Mouse (Mus musculus): Measurements from ENCODE around the gene Ahcyl2. TPM values are rescaled to one million over a fixed set of nuclear protein-coding genes. Genes with fewer than 3 reads are reported as not detected.
"Not testable (repeated sequence)": the region's sequence is repeated elsewhere in the genome, so short reads cannot be mapped to it uniquely, and the experiment has no call there.

Ahcyl2 gene
- total RNA-seq, 2 experiments from 2014 or later: 237 to 264 TPM

DNA sequence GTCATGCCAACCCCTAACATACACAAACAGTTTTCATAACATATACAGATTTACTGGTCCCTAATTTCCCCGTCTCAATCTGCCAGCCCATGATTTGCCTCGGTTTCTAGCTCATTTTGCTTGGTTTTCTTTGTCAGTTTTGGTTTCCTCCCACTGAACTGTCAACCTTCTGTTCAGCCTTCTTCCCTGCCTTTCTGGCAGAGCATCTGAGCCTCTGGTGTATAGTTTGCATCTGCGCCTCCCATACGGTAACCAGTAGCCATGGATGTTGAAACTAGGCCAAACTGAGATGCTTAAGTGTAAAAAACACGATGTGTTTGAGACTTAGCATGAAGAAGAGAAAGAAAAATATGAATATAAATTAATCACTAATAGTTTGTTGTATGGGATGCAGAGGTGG, 11.8 kb upstream of the Ahcyl2 start:
- Histone ChIP-seq H3K27ac (peak overlapping the region; percentile 84), H3K4me3 (no peak overlapping the region)
- TF ChIP-seq CTCF (conservative IDR thresholded peaks at IDR 0.05): no peak
- DNase-seq (ENCODE audit: low spot score in 2 of 2): peak; percentile 56 to 78

DNA sequence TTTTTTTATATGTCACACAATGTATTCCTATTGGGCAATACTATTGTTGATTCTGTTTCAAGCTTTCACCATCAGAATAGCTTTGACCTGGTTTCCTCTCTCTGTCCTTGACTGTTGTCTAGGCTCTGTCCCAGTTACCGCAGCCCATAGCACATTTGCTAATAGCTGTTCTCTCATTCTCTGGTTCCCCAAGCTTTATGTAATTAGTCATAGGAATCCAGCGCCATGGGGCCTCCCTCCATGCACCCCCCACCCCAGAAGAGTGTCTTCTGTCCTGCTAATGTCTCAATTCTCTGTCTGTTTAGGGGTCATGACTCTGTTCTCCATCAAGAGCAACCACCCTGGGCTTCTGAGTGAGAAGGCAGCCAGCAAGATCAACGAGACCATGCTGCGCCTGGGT, 11.3 kb upstream of the Ahcyl2 start:
- no peak for TF ChIP-seq CTCF (conservative IDR thresholded peaks at IDR 0.05)
- DNase-seq (ENCODE audit: low spot score in 2 of 2): no peak
- Histone ChIP-seq H3K4me3 (no peak overlapping the region), H3K27ac (peak overlapping the region; percentile 84)

DNA sequence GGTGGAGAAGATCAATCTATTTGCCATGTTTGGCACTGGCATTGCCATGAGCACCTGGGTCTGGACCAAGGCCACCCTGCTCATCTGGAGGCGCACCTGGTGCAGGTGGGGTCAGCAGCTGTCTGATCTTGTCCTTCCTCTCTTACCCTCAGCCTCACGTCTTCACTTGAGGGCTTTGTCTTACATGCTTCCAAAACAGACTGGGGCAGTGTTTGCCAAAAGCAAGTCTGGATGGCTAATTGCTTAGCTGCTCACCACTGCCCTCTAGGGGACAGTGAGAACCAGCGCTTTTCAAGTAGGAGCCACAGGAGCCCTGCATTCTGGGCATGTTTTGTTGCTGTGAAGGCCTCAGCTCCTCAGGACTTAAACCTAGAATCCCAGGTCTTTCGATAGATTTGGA, 9.4 kb upstream of the Ahcyl2 start:
- Histone ChIP-seq H3K27ac (0 out of 2 replicates have a peak overlapping the region, but pooled peaks have one; percentile 21), H3K4me3 (no peak overlapping the region)
- TF ChIP-seq CTCF (conservative IDR thresholded peaks at IDR 0.05): peak; percentile 96
- peak; percentile 77 to 86 for DNase-seq (ENCODE audit: low spot score in 2 of 2)

- Histone ChIP-seq H3K27ac (no peak overlapping the region), H3K4me3 (no peak overlapping the region)
- no peak for DNase-seq (ENCODE audit: low spot score in 2 of 2)
- no peak for TF ChIP-seq CTCF (conservative IDR thresholded peaks at IDR 0.05)
Measured at GRCm38 (mm10) chr6:29759012-29759679, 8.7 kb upstream of the Ahcyl2 start.

DNA sequence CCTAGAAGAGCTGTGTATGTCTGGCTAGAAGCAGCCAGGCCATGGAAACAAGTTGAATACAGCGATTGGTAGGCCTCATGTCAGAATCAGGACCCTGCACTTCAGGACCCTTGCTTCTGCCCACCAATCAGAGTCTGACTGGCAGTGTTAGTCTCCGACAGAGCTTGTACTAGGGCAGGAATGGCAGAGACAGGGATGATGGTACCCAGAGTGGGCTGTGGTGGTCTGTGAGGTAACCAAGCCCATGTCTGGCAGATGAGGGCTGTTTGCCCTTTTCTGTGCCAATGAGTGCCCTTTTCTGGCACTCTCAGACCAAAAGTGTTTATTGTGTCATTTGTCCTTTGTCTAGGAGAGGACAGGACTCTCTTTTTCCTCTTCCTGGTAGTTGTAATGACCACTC, 7.4 kb upstream of the Ahcyl2 start:
- H3K4me3 ChIP-seq; DNase-seq (ENCODE audit: low spot score in 2 of 2); H3K27ac ChIP-seq: not testable (repeated sequence)

- Histone ChIP-seq H3K27ac (no peak overlapping the region), H3K4me3 (no peak overlapping the region)
- TF ChIP-seq CTCF (conservative IDR thresholded peaks at IDR 0.05): no peak
- no peak for DNase-seq (ENCODE audit: low spot score in 2 of 2)
Measured at GRCm38 (mm10) chr6:29761282-29761681, 6.5 kb upstream of the Ahcyl2 start.

GRCm38 (mm10) chr6:29762524-29762923, 5.3 kb upstream of the Ahcyl2 start:
- H3K4me3 ChIP-seq: no peak overlapping the region
- DNase-seq (ENCODE audit: low spot score in 2 of 2): no peak
- peak; percentile 80 for TF ChIP-seq CTCF (conservative IDR thresholded peaks at IDR 0.05)
- no peak overlapping the region for H3K27ac ChIP-seq

DNA sequence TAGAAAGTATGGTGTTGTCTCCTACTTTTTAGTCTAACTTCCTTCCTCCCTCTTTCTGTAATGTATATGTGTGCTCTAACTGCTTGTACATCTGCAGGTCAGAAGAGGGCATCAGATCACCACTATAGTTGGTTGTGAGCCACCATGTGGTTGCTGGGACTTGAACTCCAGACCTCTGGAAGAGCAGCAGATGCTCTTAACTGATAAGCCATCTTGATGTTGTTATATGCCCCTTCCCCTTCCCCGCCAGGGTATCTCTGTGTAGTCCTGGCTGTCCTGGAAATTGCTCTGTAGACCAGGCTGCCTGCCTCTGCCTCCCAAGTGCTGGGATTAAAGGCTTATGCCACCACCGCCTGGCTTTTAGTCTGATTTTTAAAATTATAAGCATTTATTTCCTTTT, 937 bp upstream of the Ahcyl2 start:
- H3K27ac ChIP-seq: no peak overlapping the region
- no peak for TF ChIP-seq CTCF (conservative IDR thresholded peaks at IDR 0.05)
- no peak for DNase-seq (ENCODE audit: low spot score in 2 of 2)
- H3K4me3 ChIP-seq: no peak overlapping the region

- Histone ChIP-seq H3K4me3 (peak overlapping the region; percentile 84), H3K27ac (peak overlapping the region; percentile 97)
- TF ChIP-seq CTCF (conservative IDR thresholded peaks at IDR 0.05): no peak
- DNase-seq (ENCODE audit: low spot score in 2 of 2): peak; percentile 23 to 39
Measured at GRCm38 (mm10) chr6:29768791-29769441, 1.1 kb downstream of the Ahcyl2 start.

- peak overlapping the region; percentile 97 for H3K27ac ChIP-seq
- peak overlapping the region; percentile 84 for H3K4me3 ChIP-seq
- DNase-seq (ENCODE audit: low spot score in 2 of 2): no peak
- no peak for TF ChIP-seq CTCF (conservative IDR thresholded peaks at IDR 0.05)
Measured at GRCm38 (mm10) chr6:29770672-29771321, 3.0 kb downstream of the Ahcyl2 start.

- TF ChIP-seq CTCF (conservative IDR thresholded peaks at IDR 0.05): no peak
- Histone ChIP-seq H3K27ac (peak overlapping the region; percentile 97), H3K4me3 (peak overlapping the region; percentile 84)
- peak in 1 of 2 experiments; percentile 49 for DNase-seq (ENCODE audit: low spot score in 2 of 2)
Measured at GRCm38 (mm10) chr6:29772236-29772635, 4.4 kb downstream of the Ahcyl2 start.

DNA sequence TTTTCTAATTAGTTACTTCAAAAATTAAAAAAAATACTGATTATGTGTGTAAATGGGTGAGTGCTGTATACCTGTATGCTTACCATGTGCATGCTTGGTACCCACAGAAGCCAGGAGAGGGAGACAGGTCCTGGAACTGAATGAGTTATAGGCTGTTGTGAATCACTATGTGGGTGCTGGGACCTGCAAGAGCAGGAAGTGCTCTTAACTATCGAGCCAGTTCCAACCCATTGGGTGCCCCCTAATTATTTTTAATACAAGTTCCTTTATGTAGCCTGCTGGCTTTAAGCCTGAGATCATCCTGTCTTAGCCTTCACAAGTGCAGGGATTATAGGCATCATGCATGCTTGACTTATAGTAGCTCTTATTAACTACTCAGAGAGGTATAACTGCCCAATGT, 6.3 kb downstream of the Ahcyl2 start:
- Histone ChIP-seq H3K4me3 (no peak overlapping the region), H3K27ac (peak overlapping the region; percentile 82)
- DNase-seq (ENCODE audit: low spot score in 2 of 2): no peak
- peak; percentile 22; the same call in 1 of the 2 replicates for TF ChIP-seq CTCF (conservative IDR thresholded peaks at IDR 0.05)

DNA sequence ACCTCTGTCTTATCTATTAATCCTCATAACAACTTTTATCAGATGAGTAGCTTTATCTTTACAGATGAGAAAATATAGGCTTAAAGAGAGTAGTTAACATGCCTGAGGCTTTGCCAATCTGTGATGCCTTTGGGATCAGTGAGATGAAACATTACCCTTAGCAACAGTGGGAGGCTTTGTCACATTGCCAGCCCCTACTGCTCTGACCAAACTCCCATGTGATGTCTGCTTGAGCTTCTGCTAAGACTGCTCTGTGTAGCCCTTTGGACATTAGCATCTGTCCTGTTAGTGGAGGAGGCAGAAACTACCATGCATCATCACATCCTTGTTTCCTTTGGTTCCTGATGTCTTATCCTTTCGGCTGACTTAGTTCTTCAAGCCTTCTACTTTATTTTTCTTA, 7.8 kb downstream of the Ahcyl2 start:
- no peak for TF ChIP-seq CTCF (conservative IDR thresholded peaks at IDR 0.05)
- Histone ChIP-seq H3K27ac (peak overlapping the region; percentile 53), H3K4me3 (no peak overlapping the region)
- peak; percentile 26 to 47 for DNase-seq (ENCODE audit: low spot score in 2 of 2)
